Mouse (Mus musculus) adrenal gland, postnatal 25 days (tissue): ENCODE results near the gene Armh3. TPM values are rescaled to one million over a fixed set of nuclear protein-coding genes. Genes with fewer than 3 reads are reported as not detected.
"Not testable (repeated sequence)": the region's sequence is repeated elsewhere in the genome, so short reads cannot be mapped to it uniquely, and the experiment has no call there.

Source experiments
- DNase-seq: peaks from one replicate; pipeline ENCODE4 v3.0.0; 2021; ENCODE audit warnings: mixed read lengths
- total RNA-seq: library from RNA; stranded (reverse); gene quantifications from 2 replicates; pipeline ENCODE4 v1.2.3, GENCODE M21; 2021

The Armh3 gene
- total RNA-seq, 1 experiment from 2014 or later = 19.7 TPM

DNA sequence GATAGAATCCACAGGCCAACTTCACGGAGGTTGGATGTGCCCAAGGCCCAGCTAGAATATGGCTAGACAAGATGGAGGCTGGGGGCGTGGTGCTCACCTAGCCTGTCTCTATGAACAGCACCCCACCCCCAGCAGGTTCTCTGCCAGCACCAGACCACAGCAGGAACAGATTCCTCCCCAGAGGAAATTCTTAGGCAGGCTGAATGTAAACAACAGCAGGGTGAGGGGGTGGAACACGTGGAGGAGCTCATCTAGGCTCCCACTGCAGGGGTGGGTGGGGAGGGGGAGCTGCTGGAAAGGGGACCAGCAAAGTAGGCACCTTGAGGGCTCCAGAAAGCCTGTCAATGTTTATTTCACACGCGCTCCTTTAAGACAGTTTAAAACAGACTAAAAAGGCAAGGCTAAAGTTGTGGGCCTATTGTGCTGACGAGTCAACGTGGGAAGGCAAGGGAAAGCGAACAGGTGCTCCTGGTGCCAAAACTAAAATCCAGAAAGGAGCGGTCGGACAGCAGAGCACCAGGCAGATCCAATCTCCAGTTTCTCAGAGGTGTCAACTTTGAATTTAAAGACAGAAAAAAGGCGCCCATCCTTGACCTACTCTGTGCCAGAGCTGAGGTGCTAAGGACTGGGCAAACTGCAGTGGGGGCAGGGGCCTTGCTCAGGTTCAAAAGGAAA lies 180.3 kb downstream of the Armh3 start:
- no peak for DNase-seq

DNA sequence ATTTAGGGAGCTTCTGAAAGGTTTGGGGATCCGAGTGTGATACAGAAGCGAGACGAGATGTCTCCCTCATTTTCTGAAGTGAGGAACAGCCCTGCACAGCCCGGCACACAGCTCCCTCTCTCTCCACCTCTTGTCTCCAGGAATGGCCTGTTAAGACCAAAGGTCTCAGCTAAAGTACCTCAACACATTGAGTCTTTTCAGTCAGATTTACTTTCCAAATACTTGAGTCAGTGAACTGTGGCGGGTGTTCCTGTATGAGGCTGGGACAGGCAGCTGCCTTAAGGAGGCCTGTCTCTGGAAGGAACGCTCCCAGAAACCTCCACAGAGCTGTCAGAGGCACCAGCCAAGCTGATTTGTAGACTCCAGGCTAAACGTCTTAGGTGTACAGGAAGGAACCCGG lies 181.6 kb downstream of the Armh3 start:
- no peak for DNase-seq

DNA sequence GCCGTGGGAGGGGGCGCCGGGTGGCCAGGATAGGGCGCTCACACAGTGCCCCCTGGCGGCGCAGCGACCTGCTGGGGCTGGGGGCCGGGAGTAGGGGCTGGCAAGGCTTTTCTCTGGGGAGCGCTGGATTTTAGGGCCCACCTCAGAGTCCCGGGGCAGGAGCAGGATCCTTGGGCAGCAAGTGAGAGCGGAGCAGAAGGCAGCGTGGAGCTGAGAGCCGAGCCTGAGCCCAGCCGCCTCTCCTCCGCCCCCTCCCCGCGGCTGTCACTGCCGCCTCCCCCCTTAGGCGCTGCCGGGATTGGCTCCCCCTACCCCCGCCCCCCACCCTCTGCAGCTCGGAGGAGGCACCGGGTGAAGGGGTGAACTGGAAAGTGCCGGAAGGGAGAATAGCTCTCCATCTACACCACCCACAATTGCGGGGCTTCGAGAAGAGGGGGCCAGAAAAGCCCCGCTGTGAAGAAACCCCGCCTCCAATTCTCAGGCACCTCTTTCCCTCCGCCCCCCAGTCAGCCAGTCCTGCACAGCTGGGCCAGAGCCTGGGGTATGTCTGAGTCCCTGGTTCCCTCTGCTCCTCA lies 182.4 kb downstream of the Armh3 start, which contains the start of gene Kcnip2:
TSS of gene Kcnip2 (minus strand) at position 231 of the 575 bp plus-strand sequence.
- DNase-seq = peak; percentile 18

DNA sequence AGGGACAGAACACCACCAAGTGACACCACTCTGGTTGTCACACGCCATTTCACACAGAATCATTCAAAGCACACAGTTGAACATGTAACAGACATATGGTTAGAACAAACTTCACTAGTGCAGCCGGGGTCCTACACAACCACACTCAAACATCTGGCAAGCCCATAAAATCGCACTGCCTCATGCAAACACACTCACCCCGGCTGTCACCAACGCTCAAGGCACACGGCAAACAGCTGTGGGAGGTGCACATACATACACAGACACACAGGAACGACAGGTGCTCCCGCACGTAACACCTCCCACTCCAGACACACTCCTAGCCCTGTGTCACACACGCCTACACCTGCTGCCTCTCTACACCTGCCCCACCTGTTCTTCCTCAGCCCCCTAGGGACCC lies 183.1 kb downstream of the Armh3 start:
- no peak for DNase-seq

DNA sequence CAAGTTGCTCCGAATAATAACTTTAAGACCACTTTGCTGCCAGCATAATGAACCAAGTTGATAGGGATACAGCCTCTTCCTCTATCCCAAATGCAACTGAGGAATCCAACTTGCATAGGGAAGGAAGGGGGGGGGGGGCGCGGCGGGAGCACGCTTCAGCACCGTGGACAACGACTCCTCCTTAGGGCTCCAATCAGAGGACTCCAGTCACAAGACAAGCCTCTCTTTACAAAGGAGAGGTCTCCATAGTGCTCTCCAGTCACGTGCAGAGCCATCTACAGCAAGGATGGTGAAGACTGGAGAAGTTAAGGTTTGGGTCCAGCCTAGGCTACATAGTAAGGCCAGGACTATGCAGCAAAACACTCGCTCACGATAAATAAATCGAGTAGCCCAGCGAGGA lies 184.5 kb downstream of the Armh3 start:
- DNase-seq = no peak

DNA sequence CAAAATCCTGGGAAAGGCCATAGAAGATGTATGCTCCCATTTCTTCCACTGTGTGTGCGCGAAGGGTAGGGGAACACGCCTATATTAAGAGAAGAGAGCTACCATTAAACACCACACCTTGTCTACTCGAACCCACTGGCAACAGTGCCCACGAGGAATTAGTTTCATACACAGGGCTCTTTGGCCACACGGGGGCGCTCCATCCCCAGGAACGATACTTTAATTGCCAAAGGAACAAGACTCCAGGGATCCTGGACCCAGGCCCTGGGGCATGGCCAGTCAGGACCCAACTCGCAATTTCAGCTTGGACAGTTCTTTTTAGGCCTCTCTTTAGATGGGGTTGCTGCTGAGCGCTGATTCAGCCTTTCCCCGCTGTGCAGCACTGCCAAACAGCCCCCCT lies 185.0 kb downstream of the Armh3 start:
- DNase-seq = peak; percentile 89

DNA sequence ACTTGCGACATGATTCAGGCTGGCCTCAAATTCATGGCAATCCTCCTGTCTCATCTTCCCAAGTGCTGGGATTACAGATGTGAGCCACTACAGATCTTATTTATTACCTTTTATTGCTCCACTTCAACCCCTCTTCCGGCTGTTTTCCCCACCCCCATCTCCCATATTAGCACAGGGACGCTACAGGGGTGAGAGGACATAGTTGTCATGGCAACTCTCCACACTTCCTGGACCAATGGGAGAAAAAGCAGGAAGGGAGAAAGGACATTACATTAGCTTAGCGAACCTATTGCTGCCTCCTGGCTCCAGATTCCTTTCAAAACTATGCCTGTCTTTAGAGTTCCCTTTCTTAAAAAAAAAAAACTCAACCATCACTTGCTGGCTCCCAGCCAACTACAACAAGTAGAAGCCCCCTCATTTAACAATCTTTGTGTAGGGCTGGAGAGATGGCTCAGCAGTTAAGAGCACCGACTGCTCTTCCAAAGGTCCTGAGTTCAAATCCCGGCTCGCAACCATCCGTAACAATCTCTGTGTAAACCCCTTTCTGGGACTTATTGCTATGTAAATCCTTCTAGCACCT lies 185.5 kb downstream of the Armh3 start:
- no peak for DNase-seq

DNA sequence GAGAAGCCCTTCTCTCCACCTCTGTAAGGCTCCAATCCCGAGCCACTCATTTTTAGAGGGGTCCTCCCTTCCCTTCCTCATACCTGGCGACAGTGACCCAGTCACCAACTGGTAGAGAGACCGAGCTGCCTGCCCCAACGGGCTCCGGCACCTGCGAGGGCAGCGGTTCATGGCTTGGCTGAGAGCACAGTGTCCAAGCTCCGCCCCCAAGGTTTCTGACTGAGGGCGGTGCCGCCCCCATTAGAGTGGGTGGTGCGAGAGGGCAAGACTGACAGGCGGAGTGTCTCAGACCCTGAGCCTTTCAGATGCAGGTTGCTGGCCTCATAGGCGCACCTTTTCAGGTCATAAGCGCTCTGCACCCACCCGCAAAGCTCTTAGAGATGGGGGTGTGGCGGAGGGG lies 186.2 kb downstream of the Armh3 start:
- peak; percentile 74 for DNase-seq

DNA sequence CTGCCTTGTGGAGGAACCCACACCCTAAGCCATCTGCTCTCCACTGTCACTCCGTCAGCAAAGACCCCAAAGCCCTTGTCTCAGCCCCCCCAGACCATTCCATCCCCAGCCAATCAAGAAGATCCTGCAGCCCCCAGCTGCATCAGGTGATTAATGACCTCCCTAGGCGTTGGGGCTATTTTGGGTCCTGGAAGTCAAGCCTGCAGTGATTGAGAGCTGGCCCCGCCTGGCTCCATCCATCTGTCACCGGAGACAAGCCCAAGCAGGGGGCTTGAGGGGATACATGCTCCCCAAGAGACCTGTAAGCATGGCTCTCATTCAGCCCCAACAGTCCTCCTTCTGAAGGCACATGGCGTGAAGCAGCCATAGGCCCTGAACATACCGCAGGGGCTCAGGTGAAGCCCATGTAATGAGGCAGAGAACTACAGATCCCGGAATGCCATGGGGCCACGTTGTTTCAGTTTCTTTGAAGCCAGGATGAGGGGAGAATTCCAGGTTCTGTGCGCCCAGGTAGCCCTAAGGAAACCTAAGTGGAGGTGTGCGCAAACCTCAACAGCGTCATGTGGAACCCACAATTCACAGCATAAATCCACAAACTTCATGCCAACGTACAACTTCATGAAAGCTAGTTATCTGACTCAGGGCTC lies 187.1 kb downstream of the Armh3 start:
- no peak for DNase-seq

DNA sequence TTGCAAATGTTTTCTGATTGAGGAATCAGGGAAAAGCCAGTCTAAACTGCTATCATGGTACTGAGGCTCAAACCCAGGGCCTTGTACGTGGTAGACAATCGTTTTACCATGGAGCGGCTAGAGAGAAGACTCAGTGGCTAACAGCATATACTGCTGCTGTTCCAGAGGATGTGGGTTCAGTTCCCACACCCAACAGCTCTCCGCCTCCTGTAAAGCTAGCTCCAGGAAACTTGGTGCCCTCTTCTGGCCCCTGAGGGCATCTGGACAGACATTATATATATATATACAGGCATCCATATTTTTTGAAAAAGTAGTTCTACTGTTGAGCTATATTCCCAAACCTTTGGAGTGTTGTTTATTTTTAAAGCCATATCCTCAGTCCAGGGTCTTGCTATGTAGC lies 190.6 kb downstream of the Armh3 start:
- no peak for DNase-seq

DNA sequence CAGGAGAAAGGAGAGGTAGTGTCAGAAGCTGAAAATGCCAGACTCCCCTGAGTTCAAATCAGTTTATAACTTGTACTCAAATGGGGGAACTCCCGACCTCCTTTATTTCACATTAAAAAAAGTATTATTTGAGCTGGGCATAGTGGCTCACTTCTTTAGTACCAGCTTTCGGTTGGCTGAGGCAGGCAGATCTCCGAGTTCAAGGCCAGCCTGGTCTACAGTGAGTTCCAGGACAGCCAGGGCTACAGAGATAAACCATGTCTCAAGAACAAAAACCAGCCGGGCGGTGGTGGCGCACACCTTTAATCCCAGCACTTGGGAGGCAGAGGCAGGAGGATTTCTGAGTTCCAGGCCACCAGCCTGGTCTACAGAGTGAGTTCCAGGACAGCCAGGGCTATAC lies 192.5 kb downstream of the Armh3 start:
- not testable (repeated sequence) for DNase-seq

DNA sequence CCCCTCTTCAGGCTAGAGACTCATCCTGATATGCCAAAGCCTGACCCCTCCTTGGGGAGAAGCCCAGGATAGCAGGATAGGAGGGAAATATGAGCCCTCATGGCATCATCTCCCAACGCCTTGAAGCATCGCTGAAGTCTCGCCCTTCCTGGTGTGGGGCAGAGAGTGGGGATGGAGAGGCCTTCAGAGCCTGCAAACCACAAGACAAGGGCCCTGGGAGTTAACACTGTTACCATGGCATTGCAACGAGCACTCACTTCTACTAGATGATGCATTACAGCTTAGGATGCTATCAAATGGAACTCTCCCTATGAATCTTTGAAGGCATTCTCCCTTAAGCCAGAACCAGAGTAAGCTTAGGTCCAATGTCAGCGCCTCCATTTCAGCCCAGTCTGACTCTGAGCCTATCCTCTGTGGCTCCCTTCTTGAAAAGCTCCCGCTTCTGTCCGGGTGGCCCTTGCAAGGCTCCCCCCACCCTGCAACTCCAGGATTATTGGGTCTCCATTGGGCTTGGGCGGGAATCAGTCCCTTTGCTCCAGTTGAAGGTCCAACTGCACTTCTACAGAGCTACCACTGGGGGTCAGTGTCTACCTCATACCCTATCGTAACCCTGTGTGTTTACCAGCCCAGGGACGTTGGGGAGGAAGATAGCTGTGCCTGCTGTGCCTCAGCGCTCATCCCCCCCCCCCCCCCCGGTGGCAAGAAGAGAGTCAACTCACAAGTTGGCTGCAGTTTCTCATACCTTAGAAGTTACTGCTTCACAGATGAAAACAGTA lies 193.5 kb downstream of the Armh3 start:
- DNase-seq = no peak

DNA sequence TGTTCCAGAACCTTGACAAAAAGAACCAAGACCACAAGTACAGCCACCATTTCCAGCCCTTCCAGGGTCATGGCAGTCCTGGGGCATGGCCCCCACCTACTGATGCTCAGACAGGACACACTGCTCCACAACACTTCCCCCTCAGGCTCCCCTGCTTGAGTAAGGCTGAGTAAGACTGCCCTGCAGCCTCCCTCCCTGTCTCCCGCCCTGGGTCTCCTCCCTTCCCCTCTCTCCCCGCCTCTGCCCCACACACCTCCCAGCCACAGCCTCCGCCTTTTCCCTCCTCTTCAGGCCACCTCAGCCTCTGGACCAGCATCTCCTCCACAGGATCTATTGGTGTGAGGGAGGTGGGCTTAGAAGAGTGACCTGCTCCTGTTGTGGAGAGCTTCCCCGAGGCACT lies 194.9 kb downstream of the Armh3 start:
- no peak for DNase-seq

DNA sequence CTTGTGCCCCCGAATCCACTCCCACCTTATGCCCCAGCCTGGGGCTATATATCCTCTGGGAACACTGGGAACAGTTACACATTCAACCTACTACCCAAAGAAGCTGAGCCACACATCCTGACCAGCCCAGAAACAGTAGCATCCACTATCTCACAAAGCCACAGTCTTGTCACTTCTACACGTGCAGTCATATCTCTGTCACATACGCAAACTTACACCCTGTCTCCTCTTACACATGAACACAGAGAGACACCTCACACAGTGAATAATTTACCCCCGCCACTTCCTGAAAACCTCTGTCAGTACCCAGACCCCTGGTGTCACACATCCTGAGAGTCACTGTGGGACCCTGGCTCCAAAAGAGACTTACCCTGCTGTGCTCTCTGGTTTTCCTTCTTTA lies 195.6 kb downstream of the Armh3 start:
- no peak for DNase-seq

DNA sequence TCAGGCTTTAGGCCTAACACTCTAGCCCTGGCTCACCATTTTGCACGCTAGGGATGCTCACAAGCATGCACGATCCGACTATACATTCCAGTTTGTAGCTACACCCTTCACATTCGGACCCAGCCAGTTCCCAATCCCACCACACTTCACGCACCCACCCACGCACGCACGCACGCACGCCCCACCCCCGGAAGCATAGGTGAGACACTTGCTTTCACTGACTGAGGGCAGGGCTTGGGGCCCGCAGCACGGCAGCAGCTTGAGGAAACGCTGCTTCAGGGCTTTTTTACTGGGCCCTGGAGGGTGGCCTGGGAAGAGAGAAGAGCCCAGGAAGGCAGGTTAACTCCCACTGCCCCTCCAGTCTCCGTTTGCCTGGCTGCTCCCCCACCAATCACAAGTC lies 201.4 kb downstream of the Armh3 start:
- no peak for DNase-seq

DNA sequence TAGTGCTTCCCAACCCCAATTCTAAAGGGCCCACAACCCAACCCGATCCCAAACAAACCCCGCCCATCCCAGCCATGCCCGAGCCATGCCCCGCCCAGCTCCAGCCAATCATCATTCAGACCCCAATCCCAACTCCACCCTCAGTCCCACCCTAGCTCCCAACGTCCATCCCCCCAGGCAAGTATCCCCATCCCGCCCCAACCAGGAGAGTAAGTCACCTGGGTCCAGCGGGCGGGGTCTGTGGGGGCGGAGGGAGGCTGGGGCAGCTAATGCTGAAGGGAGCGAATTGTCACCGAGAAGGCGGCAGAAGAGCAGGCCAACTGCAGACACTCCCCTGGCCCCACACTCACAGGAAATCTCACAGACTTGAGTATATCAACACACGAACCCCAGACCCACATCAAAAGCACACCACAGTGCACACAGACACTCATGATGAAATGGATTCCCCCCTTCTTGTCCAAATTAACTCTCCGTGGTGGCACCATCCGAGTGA lies 202.2 kb downstream of the Armh3 start:
- peak; percentile 20 for DNase-seq

DNA sequence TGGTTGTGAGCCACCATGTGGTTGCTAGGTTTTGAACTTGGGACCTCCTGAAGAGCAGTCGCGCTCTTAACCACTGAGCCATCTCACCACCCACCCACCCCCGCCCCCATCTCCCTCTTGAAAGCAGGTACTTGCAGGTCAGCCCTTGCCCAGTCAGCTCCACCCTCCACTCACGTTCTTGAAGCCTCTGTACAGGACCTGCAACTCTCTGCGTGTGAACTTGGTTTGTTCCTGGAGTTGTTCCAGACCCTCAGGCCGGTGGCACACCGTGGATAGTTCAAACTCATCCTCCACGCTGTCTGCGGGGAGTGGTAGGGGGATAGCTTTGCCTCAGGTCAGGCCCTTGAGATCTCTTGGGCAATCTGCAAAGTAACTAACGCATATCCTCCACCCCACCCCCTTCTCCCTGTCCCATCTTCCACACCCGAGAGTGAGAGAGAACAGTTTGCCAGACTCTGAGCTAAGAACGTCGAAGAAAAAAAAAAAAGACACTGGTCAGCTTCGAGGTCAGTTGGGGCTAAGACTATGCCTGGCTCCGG lies 202.8 kb downstream of the Armh3 start:
- DNase-seq = no peak

DNA sequence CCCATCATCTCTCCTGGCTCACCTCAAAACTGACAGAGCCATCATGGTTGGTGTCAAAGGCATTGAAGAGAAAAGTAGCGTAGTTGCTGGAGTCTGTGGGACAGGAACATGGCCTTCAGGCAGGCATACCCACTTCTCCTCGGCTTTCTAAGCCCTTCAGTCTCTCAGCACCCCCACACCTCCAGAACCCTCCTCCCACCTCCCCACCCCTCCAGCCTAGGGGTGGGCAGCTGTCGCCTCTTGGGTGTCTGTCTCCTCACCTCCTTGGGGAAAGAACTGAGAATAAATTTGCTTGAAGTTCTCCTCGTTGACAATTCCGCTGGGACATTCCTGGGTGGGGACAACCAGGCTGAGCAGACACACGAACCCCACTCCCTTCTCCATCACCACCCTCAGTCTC lies 203.6 kb downstream of the Armh3 start:
- DNase-seq = no peak

DNA sequence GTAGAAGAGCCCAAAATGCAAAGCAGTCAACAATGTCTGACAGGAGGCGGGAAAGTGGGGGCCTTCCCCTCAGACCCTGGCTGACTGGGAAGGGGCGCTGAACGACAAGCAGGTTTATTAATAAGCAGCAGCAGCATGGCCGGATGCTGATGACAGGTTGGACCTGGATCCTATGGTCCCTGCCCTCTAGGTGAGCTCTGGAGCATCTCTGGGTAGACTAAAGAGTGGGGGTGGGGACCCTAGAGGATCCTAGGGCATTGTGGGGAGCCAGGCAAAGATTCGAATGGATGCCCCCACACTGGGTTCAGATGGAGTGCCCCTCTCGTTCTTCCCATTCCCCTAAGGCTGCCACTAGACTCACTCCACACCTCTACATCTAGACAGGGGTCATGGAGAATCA lies 205.9 kb downstream of the Armh3 start:
- no peak for DNase-seq

DNA sequence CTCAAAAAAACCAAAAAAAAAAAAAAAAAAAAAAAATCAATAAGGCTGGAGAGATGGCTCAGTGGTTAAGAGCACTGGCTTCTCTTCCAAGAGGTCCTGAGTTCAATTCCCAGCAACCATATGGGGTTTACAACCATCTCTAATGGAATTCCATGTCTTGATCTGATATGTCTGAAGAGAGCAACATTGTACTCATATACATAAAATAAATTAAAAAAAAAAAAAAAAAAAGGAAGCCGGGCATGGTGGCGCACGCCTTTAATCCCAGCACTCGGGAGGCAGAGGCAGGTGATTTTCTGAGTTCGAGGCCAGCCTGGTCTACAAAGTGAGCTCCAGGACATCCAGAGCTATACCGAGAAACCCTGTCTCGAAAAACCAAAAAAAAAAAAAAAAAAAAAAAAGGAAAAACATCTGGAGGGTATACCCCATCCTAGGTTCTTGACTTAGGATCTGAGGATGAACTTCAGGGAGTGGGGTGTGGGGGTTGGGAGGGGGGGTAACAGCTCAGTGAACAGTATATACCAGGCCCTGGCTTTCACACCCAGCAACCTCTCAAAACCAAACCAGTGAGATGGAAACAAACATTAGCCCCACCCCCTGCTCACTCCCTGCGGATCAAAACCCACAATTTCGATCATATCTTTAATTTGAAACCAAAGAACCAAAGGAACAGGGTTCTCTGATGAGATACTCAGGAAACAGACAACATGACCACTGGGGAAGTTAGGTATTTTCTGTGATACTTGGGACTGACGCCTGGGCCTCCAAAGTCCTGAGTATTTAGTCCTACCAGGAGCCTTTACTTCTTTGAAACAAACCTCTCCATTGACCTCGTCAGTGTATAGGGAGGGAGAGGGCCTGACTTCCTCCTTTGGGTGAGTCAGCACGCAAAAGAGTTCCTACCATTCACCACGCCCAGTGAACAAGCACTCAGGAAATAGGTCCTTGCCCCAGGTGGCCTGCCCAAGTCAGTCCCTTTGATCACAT lies 208.1 kb downstream of the Armh3 start:
- no peak for DNase-seq

DNA sequence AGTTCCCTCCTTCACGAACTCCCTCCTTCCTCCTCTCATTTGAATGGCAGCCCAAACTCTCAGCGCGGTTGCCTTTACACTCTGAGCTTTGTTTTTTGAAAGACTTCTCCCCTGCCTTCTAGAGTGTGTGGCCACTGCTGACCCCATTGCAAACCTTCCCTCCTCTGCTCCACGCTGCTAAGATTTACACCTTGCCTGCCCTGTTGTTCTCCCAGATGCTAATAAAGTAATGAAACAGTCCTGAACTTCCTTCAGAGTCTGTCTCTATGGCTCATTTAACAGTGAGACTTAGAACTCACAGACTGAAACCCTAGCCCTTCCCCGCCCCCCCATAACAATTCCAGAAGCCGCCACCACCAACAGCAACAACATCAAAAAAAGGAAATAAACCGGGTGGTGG lies 208.9 kb downstream of the Armh3 start:
- DNase-seq = no peak
